Mouse (Mus musculus) spleen, postnatal 10 days (tissue): ENCODE measurements around the gene Ifnz.
"Not testable (repeated sequence)": the region's sequence is repeated elsewhere in the genome, so short reads cannot be mapped to it uniquely, and the experiment has no call there.

Experiments used
- DNase-seq, 2 experiments: peaks; one replicate each; pipeline ENCODE4 v3.0.0; 2021 to 2022; ENCODE audit warnings: low spot score in 2 of 2

Gene Ifnz

DNA sequence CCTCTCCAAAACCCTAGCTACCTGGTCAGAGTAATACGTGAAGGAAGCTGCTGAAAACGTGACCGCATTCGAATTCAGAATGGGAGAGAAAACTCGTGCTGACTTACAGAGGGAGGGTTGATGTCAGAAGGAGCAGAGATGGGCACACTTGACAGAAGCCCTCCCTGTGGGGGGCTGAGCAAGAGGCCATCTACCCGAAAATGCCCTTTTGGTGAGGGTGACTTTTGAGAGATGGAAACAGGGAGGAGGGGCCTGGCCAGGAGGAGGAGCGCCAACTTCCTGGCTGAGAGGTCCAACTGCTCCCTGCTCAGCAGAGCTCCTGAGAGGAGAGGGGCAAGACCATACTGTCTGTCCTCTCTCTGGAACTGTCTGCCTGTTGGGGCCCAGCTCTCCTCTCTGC, at the start of gene Ifnz:
Gene Ifnz (plus strand): TSS at position 301 of the 400 bp plus-strand sequence.
- DNase-seq, result not testable (repeated sequence)

- DNase-seq, result peak; percentile 60 to 81
These were observed 43.5 kb upstream of the Ifnz start for GRCm38 (mm10) chr4:88738480-88738879.

DNA sequence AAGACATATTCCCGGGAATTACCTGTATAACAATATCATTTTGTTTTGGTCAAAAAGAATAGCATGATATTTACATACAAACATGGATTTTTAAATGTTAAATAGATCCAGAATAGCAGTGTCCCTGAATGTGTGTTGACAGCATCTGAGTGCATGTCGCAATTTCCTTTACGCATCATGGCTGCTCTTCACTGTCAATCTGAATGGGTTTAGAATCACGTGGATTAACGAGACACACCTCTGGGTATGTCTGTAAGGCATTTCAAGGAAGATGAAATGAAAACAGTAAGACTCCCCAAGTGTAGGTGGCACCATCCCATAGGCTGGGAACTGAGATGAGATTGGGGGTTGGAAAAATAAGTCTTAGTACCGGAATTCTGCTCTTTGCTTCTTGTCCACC, 42.9 kb upstream of the Ifnz start:
- DNase-seq, result no peak

DNA sequence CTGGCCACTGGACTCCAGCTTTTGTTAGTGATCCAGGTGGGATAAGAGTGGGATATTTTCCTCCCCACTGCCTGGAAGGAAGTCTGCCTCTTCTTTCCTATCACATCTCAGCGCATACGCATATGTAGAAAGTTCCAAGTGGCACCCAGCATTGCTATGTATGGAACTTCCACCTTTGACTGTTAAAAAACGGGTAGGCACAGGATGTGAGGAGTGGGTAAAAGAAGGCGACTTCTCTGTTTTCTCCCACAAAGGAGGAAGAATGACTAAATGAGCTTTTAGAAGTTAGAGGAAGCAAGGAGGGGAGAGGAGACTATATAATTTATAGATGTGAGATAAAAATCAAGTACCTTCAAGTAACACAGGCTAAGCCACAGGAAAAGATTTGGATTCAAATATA, 40.5 kb upstream of the Ifnz start:
- no peak for DNase-seq

DNA sequence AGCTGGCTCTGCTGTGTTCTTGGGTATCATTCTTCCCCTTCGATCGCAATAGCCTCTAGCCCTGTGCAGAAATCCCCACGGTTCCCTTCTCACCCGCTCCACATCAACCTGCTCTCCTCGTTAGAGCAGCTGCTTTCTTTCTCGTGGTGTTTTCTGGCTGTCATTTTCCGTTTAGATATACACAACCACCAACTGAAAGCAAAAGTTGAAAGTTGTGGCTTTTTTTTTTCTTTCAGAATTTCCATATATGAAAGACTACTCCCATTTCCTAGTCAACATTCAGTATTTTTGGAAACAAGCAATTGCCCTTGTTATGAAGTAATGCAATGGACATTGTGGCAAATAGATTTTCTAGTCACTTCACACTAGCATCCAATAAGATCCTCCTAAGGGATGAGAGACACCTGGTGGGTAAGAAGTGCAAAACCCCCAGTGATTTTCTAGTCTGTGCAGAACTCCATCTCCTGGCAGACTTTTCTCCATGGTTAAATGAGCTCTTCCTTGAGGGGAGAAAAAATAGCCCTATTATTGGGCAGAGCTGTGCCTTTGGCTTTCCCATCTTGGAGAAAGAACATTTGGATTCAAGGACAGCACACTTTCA, 39.1 kb upstream of the Ifnz start:
- DNase-seq, result no peak

GRCm38 (mm10) chr4:88744207-88744606, 37.7 kb upstream of the Ifnz start:
- no peak for DNase-seq

DNA sequence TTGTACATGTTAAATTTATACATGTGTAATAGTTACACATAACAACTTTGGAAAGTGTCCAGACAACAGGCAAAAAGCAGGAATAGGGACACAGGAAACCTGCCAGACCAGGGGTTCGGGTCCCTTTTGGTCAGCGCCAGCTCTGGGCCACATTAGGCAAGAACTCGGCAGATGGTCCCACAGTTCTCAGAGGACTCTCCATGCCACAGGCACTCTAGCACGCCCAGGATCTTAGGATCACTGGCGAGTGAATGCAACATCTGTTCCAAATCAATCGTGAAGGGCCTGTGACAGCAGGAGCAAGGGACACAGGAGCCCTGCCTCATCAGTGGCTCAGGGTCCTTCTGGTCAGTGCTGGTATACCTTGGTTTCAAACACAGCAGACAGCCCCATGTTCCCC, 32.0 kb upstream of the Ifnz start:
- DNase-seq, result no peak

GRCm38 (mm10) chr4:88754818-88755340, 27.1 kb upstream of the Ifnz start, which contains the start of gene Gm13271:
Gene Gm13271 (plus strand): TSS chr4:88754868.
- DNase-seq, result peak; percentile 58 to 74

DNA sequence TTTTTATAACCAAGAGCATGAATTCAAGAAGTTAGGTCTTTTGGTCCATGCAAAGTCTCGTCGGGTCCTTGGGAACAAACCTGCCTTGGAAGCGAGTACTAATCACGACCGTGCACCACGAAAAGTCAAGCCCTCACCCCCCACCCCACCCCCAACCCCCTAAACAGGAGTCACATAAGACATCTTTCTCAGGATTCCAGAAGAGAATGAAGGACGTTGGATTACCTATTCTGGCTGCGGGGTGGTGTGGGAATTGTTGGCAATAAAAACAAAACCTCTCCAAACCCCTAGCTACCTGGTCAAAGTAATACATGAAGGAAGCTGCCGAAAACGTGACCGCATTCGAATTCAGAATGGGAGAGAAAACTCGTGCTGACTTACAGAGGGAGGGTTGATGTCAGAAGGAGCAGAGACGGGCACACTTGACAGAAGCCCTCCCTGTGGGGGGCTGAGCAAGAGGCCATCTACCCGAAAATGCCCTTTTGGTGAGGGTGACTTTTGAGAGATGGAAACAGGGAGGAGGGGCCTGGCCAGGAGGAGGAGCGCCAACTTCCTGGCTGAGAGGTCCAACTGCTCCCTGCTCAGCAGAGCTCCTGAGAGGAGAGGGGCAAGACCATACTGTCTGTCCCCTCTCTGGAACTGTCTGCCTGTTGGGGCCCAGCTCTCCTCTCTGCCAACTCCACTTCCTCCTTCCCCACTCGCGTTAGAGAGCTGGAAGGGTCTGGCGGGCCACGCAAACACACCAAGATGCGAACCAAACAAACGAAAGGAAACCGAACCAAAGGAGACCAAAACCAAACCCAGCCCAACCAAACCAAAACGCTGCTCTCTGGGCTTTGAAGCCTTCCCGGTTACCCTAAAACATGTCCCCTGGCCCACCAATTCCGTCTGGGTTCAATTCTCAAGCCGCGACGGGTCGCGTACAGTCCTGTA, 25.1 kb upstream of the Ifnz start:
- DNase-seq, result not testable (repeated sequence)

- DNase-seq, result peak; percentile 83 to 88
These were observed 24.3 kb upstream of the Ifnz start for GRCm38 (mm10) chr4:88757628-88758031.

- DNase-seq, result not testable (repeated sequence)
These were observed 23.2 kb upstream of the Ifnz start for GRCm38 (mm10) chr4:88758751-88759150.

GRCm38 (mm10) chr4:88759610-88760268, 22.2 kb upstream of the Ifnz start, which contains the start of gene Gm13283:
Gene Gm13283 (plus strand): TSS chr4:88760119.
- peak; percentile 24 to 39 for DNase-seq

DNA sequence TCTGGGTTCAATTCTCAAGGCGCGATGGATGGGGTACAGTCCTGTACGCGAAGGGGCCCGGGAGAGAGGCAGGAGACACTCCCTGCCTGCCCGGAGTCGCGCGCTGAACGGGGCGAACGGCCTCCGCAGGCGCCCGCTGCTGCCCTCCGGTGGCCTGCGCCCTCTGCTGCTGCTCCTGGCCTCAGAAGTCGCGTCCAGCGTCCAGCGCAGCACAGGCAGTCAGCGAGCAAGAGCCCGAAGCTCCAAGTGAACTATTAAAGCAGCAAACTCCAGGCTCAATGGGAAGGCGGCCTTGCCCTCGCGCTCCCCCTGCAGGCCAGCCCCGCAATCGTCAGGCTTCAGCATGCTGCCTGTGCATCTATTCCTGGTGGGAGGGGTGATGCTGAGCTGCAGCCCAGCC, 21.5 kb upstream of the Ifnz start:
- peak; percentile 44 to 63 for DNase-seq

GRCm38 (mm10) chr4:88761776-88762175, 20.2 kb upstream of the Ifnz start:
- peak; percentile 72 to 73 for DNase-seq

- DNase-seq, result not testable (repeated sequence)
These were observed 19.6 kb upstream of the Ifnz start for GRCm38 (mm10) chr4:88762341-88762740.

GRCm38 (mm10) chr4:88763384-88764018, 18.4 kb upstream of the Ifnz start:
- peak; percentile 12 to 27 for DNase-seq

DNA sequence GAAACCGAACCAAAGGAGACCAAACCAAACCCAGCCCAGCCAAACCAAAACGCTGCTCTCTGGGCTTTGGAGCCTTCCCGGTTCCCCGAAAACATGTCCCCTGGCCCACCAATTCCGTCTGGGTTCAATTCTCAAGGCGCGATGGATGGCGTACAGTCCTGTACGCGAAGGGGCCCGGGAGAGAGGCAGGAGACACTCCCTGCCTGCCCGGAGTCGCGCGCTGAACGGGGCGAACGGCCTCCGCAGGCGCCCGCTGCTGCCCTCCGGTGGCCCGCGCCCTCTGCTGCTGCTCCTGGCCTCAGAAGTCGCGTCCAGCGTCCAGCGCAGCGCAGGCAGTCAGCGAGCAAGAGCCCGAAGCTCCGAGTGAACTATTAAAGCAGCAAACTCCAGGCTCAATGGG, 8.4 kb upstream of the Ifnz start, which contains the start of gene Gm13290:
Gene Gm13290 (plus strand): TSS at position 301 of the 400 bp plus-strand sequence.
- not testable (repeated sequence) for DNase-seq

DNA sequence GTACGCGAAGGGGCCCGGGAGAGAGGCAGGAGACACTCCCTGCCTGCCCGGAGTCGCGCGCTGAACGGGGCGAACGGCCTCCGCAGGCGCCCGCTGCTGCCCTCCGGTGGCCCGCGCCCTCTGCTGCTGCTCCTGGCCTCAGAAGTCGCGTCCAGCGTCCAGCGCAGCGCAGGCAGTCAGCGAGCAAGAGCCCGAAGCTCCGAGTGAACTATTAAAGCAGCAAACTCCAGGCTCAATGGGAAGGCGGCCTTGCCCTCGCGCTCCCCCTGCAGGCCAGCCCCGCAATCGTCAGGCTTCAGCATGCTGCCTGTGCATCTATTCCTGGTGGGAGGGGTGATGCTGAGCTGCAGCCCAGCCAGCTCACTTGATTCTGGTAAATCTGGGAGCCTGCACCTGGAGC, 5.3 kb upstream of the Ifnz start, which contains the start of gene Gm13289:
Gene Gm13289 (plus strand): TSS at position 301 of the 400 bp plus-strand sequence.
- not testable (repeated sequence) for DNase-seq

DNA sequence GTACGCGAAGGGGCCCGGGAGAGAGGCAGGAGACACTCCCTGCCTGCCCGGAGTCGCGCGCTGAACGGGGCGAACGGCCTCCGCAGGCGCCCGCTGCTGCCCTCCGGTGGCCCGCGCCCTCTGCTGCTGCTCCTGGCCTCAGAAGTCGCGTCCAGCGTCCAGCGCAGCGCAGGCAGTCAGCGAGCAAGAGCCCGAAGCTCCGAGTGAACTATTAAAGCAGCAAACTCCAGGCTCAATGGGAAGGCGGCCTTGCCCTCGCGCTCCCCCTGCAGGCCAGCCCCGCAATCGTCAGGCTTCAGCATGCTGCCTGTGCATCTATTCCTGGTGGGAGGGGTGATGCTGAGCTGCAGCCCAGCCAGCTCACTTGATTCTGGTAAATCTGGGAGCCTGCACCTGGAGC, 2.4 kb upstream of the Ifnz start, which contains the start of gene Gm13272:
Gene Gm13272 (plus strand): TSS at position 301 of the 400 bp plus-strand sequence.
- not testable (repeated sequence) for DNase-seq

- DNase-seq, result not testable (repeated sequence)
These were observed 1.6 kb upstream of the Ifnz start for GRCm38 (mm10) chr4:88780320-88780719.

DNA sequence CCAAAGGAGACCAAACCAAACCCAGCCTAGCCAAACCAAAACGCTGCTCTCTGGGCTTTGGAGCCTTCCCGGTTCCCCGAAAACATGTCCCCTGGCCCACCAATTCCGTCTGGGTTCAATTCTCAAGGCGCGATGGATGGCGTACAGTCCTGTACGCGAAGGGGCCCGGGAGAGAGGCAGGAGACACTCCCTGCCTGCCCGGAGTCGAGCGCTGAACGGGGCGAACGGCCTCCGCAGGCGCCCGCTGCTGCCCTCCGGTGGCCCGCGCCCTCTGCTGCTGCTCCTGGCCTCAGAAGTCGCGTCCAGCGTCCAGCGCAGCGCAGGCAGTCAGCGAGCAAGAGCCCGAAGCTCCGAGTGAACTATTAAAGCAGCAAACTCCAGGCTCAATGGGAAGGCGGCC, 404 bp downstream of the Ifnz start:
- not testable (repeated sequence) for DNase-seq
